Mouse (Mus musculus) kidney, embryonic 15.5 days (tissue): ENCODE measurements around the gene Adamts18. TPM values are rescaled to one million over a fixed set of nuclear protein-coding genes. Genes with fewer than 3 reads are reported as not detected.

Source experiments
- ATAC-seq: fragments of 200-750 bp; cut with Nextera tagmentation; replicated peaks from 2 replicates; pipeline ENCODE4 v1.8.0; 2017; ENCODE audit warnings: moderate TSS enrichment; ENCODE audit not compliant: low FRiP score
- H3K27ac ChIP-seq: fragments of 300-500 bp; sonication (generic); 2 replicates; pipeline ENCODE4 v1.5.1; 2015; ENCODE audit warnings: mild to moderate bottlenecking, inconsistent platforms
- H3K27me3 ChIP-seq: fragments of 300-500 bp; sonication (generic); 2 replicates; pipeline ENCODE4 v1.6.1; 2015; ENCODE audit warnings: inconsistent platforms
- H3K36me3 ChIP-seq: fragments of 300-500 bp; sonication (generic); 2 replicates; pipeline ENCODE4 v1.6.1; 2015; ENCODE audit warnings: inconsistent platforms
- H3K4me1 ChIP-seq: fragments of 300-500 bp; sonication (generic); 2 replicates; pipeline ENCODE4 v1.6.1; 2015; ENCODE audit warnings: inconsistent platforms
- H3K4me2 ChIP-seq: fragments of 300-500 bp; sonication (generic); 2 replicates; pipeline ENCODE4 v1.6.1; 2015; ENCODE audit warnings: moderate library complexity, mild to moderate bottlenecking, inconsistent platforms
- H3K4me3 ChIP-seq: fragments of 300-500 bp; sonication (generic); replicated peaks from 2 replicates; pipeline ENCODE4 v1.5.1; 2015; ENCODE audit warnings: mild to moderate bottlenecking, inconsistent platforms
- H3K9ac ChIP-seq: fragments of 300-500 bp; sonication (generic); 2 replicates; pipeline ENCODE4 v1.6.1; 2015; ENCODE audit warnings: mild to moderate bottlenecking, inconsistent platforms
- H3K9me3 ChIP-seq: fragments of 300-500 bp; sonication (generic); replicated peaks from 2 replicates; pipeline ENCODE4 v1.6.1; 2016; ENCODE audit warnings: inconsistent platforms
- WGBS: fragments of 180-500 bp; shearing (Covaris S2); methylation state at CpG from one replicate; pipeline ENCODE4 v1.1.7; 2015; ENCODE audit warnings: mixed read lengths; 5-methylcytosine and 5-hydroxymethylcytosine counted together
- polyA plus RNA-seq: library from polyadenylated mRNA; unstranded; fragments of >200 nt; fragmentation: Nextera tagmentation; extraction: Ambion mirVana; gene quantifications from 2 replicates; pipeline ENCODE4 v1.2.1, GENCODE M21; 2015

Adamts18 gene
- polyA plus RNA-seq, 1 experiment from 2014 or later, result 3.9 TPM

GRCm38 (mm10) chr8:113859890-113860683 lies 11.5 kb upstream of the Adamts18 start:
- WGBS, result 91% methylated on average over 12 of the region's 12 CpGs
- H3K27me3 ChIP-seq, result no peaks in the 10 kb centered on the region
- no peaks in the 10 kb centered on the region for H3K4me1 ChIP-seq
- H3K36me3 ChIP-seq, result no peaks in the 10 kb centered on the region
- ATAC-seq, result no peak
- no peaks in the 10 kb centered on the region for H3K9me3 ChIP-seq
- H3K4me2 ChIP-seq, result no peak overlapping the region
- no peak overlapping the region for H3K9ac ChIP-seq
- H3K4me3 ChIP-seq, result no peak overlapping the region
- no peak overlapping the region for H3K27ac ChIP-seq

GRCm38 (mm10) chr8:113858801-113859200 lies 10.3 kb upstream of the Adamts18 start:
- Histone ChIP-seq H3K4me3 (no peak overlapping the region), H3K9ac (no peak overlapping the region), H3K4me2 (no peak overlapping the region), H3K27ac (no peak overlapping the region), H3K9me3 (no peaks in the 10 kb centered on the region), H3K36me3 (no peaks in the 10 kb centered on the region), H3K27me3 (no peaks in the 10 kb centered on the region), H3K4me1 (no peaks in the 10 kb centered on the region)
- ATAC-seq, result no peak
- 53% methylated on average over 7 of the region's 7 CpGs for WGBS

GRCm38 (mm10) chr8:113854622-113855293 lies 6.2 kb upstream of the Adamts18 start:
- WGBS, result 81% methylated on average over 8 of the region's 8 CpGs

GRCm38 (mm10) chr8:113853714-113854113 lies 5.2 kb upstream of the Adamts18 start:
- 86% methylated on average over 4 of the region's 4 CpGs for WGBS
- H3K27me3 ChIP-seq, result peaks cover 24% of the 10 kb centered on the region
- no peak overlapping the region for H3K4me2 ChIP-seq
- no peak overlapping the region for H3K27ac ChIP-seq
- H3K9ac ChIP-seq, result no peak overlapping the region
- no peaks in the 10 kb centered on the region for H3K9me3 ChIP-seq
- H3K36me3 ChIP-seq, result no peaks in the 10 kb centered on the region
- H3K4me1 ChIP-seq, result peaks cover 4% of the 10 kb centered on the region
- no peak for ATAC-seq
- H3K4me3 ChIP-seq, result no peak overlapping the region

More at GRCm38 (mm10) chr8:113854622-113855293, 6.2 kb upstream of the Adamts18 start:
- H3K36me3 ChIP-seq, result no peaks in the 10 kb centered on the region
- H3K4me2 ChIP-seq, result no peak overlapping the region
- no peaks in the 10 kb centered on the region for H3K9me3 ChIP-seq
- ATAC-seq, result no peak
- no peak overlapping the region for H3K4me3 ChIP-seq
- peaks cover 14% of the 10 kb centered on the region for H3K27me3 ChIP-seq
- no peaks in the 10 kb centered on the region for H3K4me1 ChIP-seq
- H3K9ac ChIP-seq, result no peak overlapping the region
- no peak overlapping the region for H3K27ac ChIP-seq

- ATAC-seq, result no peak
Observed at GRCm38 (mm10) chr8:113851655-113852054, 3.1 kb upstream of the Adamts18 start.

GRCm38 (mm10) chr8:113848081-113848652 lies 371 bp downstream of the Adamts18 start:
- peaks cover 62% of the 10 kb centered on the region for H3K27me3 ChIP-seq
- peak overlapping the region; percentile 90 for H3K4me2 ChIP-seq
- H3K9me3 ChIP-seq, result no peaks in the 10 kb centered on the region
- H3K4me1 ChIP-seq, result peaks cover 19% of the 10 kb centered on the region
- H3K9ac ChIP-seq, result peak overlapping the region; percentile 41
- H3K4me3 ChIP-seq, result peak overlapping the region; percentile 51
- under 1% methylated on average over 41 of the region's 50 CpGs for WGBS
- no peaks in the 10 kb centered on the region for H3K36me3 ChIP-seq
- H3K27ac ChIP-seq, result no peak overlapping the region
- ATAC-seq, result peak; percentile 64

More at GRCm38 (mm10) chr8:113851655-113852054, 3.1 kb upstream of the Adamts18 start:
- no peak overlapping the region for H3K9ac ChIP-seq
- no peaks in the 10 kb centered on the region for H3K36me3 ChIP-seq
- H3K4me1 ChIP-seq, result peaks cover 19% of the 10 kb centered on the region
- no peak overlapping the region for H3K4me3 ChIP-seq
- H3K9me3 ChIP-seq, result no peaks in the 10 kb centered on the region
- H3K27ac ChIP-seq, result no peak overlapping the region
- no peak overlapping the region for H3K4me2 ChIP-seq
- 48% methylated on average over 4 of the region's 4 CpGs for WGBS
- peaks cover 45% of the 10 kb centered on the region for H3K27me3 ChIP-seq

GRCm38 (mm10) chr8:113847606-113848080 lies 895 bp downstream of the Adamts18 start:
- Histone ChIP-seq H3K4me3 (peak overlapping the region; percentile 51), H3K36me3 (no peaks in the 10 kb centered on the region), H3K4me2 (peak overlapping the region; percentile 90), H3K27ac (no peak overlapping the region), H3K9ac (no peak overlapping the region), H3K27me3 (peaks cover 62% of the 10 kb centered on the region), H3K4me1 (peaks cover 19% of the 10 kb centered on the region), H3K9me3 (no peaks in the 10 kb centered on the region)
- no peak for ATAC-seq
- whole genome bisulfite sequencing, result 17% methylated on average over 12 of the region's 12 CpGs

GRCm38 (mm10) chr8:113846669-113847068 lies 1.9 kb downstream of the Adamts18 start:
- Histone ChIP-seq H3K4me2 (peak overlapping the region; percentile 90; the same call in 1 of the 2 replicates), H3K4me1 (peaks cover 19% of the 10 kb centered on the region)

GRCm38 (mm10) chr8:113844801-113845301 lies 3.7 kb downstream of the Adamts18 start:
- Histone ChIP-seq H3K9me3 (no peaks in the 10 kb centered on the region), H3K36me3 (no peaks in the 10 kb centered on the region), H3K9ac (no peak overlapping the region), H3K4me1 (peaks cover 19% of the 10 kb centered on the region), H3K27ac (no peak overlapping the region), H3K27me3 (peaks cover 49% of the 10 kb centered on the region), H3K4me3 (no peak overlapping the region), H3K4me2 (no peak overlapping the region)
- no peak for ATAC-seq
- WGBS, result 54% methylated on average over 20 of the region's 20 CpGs

More at GRCm38 (mm10) chr8:113846669-113847068, 1.9 kb downstream of the Adamts18 start:
- H3K27ac ChIP-seq, result no peak overlapping the region
- no peak overlapping the region for H3K4me3 ChIP-seq
- no peak for ATAC-seq
- H3K36me3 ChIP-seq, result no peaks in the 10 kb centered on the region
- 79% methylated on average over 5 of the region's 5 CpGs for WGBS
- H3K27me3 ChIP-seq, result peaks cover 62% of the 10 kb centered on the region
- no peak overlapping the region for H3K9ac ChIP-seq
- no peaks in the 10 kb centered on the region for H3K9me3 ChIP-seq

GRCm38 (mm10) chr8:113838211-113838610 lies 10.3 kb downstream of the Adamts18 start:
- H3K4me1 ChIP-seq, result peaks cover 11% of the 10 kb centered on the region
- no peak overlapping the region for H3K27ac ChIP-seq
- no peak overlapping the region for H3K4me2 ChIP-seq
- H3K4me3 ChIP-seq, result no peak overlapping the region
- H3K9ac ChIP-seq, result no peak overlapping the region
- 78% methylated on average over 6 of the region's 6 CpGs for WGBS
- H3K27me3 ChIP-seq, result no peaks in the 10 kb centered on the region
- no peak for ATAC-seq
- H3K9me3 ChIP-seq, result no peaks in the 10 kb centered on the region
- no peaks in the 10 kb centered on the region for H3K36me3 ChIP-seq

GRCm38 (mm10) chr8:113837570-113837915 lies 11.0 kb downstream of the Adamts18 start:
- Histone ChIP-seq H3K27me3 (0 out of 2 replicates have a peak, but pooled peaks cover 3% of the 10 kb centered on the region), H3K27ac (no peak overlapping the region), H3K9me3 (no peaks in the 10 kb centered on the region), H3K4me2 (no peak overlapping the region), H3K36me3 (no peaks in the 10 kb centered on the region), H3K4me3 (no peak overlapping the region), H3K4me1 (peaks cover 11% of the 10 kb centered on the region), H3K9ac (no peak overlapping the region)
- WGBS, result 38% methylated on average over 4 of the region's 4 CpGs
- 0 out of 2 replicates have a peak, but pooled peaks have one; percentile 54 for ATAC-seq
